Mouse (Mus musculus) splenic B cell, adult 2 months (primary cell): ENCODE measurements around the gene Gm45337.
"Not testable (repeated sequence)": the region's sequence is repeated elsewhere in the genome, so short reads cannot be mapped to it uniquely, and the experiment has no call there.

ENCODE experiments used
- DNase-seq: peaks from one replicate; pipeline ENCODE4 v3.0.0-alpha.2; 2011; ENCODE audit warnings: low read depth, low spot score
- H3K27me3 ChIP-seq: 2 replicates; pipeline ENCODE4 v1.6.1; 2012; ENCODE audit warnings: mild to moderate bottlenecking, low read length, moderate library complexity, mixed read lengths; ENCODE audit not compliant: control insufficient read depth, poor library complexity, insufficient read depth, severe bottlenecking
- H3K36me3 ChIP-seq: 2 replicates; pipeline ENCODE4 v1.6.1; 2012; ENCODE audit warnings: mild to moderate bottlenecking, low read length, moderate library complexity, mixed read lengths; ENCODE audit not compliant: control insufficient read depth, poor library complexity, insufficient read depth, severe bottlenecking

The Gm45337 gene

DNA sequence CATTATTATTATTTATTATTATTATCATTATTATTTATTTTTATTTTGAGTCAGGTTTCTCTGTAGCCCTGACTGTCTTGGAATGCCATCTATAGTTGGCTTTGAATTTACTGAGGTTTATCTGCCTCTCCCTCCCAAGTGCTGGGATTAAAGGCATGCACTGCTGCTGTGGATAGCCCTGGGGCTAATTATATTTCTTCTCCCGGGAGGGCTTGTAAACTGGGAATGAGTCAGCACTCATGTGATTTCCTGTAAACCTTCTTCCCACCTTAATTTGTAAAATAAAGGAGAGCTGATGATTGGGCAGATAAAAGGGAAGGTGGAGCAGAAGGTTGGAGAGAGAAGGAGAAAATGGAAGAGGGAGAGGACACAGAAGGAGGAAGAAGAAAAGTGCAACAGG, 3.7 kb downstream of the Gm45337 start:
- Histone ChIP-seq H3K36me3 (no peaks in the 10 kb centered on the region), H3K27me3 (no peaks in the 10 kb centered on the region)
- DNase-seq, result no peak

DNA sequence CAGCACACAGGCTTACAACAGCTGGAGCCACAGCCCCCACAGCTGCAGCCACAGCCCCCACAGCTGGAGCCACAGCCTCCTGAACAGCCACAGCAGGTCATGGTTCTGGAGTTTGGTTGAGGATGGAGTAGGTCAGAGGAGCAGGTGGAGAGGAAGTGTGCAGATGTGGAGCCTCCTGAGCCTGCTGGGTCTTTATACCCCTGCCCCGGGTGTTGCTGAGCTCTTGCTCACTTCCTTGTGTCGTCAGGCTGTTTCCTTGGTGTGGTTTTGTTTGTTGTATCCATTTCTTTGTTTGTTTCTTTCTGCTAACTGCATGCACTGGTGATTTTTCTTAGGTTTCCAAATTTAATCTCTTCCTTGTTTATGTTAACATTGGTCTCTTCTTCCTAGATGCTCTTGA, 8.5 kb downstream of the Gm45337 start, which contains the start of gene Gm39115:
Gm39115 (minus strand) TSS at position 101 of the 400 bp plus-strand sequence.
- H3K36me3 ChIP-seq, DNase-seq, H3K27me3 ChIP-seq: not testable (repeated sequence)

DNA sequence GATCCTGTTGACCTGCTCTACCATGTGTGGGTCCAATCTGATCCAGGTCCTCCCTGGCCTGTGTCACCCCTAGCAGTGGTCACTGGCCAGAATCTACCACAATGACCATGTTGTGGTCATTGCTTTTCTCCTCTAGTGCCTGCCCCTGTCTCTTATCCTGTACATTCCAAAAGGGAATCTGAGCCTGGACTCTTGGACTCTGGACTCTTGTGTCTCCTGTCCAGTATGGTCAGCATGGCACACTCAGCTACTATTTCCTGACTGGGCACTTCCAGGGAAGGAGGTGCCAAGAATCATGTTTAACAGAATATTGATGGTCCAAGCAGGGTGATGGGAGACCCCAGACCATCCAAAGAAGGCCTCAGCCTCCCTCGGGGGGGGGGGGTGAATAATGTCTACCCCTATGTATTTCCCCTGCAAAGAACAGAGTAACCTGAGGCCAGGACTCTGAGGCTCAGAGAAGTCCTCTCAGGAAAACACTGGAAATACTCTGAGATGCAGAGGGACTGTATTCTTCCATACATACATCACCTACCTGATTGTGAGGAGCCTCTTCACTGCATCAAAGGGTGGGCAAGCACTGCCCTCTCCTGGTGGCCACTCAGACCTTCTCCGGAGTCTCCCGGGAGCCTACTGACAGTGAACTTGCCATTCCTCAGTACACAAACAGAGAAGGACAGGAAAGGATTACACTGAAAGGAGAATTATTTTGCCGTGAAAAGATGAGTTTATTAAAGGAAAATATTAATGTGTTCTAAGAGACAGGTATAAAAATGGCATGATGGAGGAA, 10.0 kb downstream of the Gm45337 start:
- no peak for DNase-seq
- no peaks in the 10 kb centered on the region for H3K36me3 ChIP-seq

DNA sequence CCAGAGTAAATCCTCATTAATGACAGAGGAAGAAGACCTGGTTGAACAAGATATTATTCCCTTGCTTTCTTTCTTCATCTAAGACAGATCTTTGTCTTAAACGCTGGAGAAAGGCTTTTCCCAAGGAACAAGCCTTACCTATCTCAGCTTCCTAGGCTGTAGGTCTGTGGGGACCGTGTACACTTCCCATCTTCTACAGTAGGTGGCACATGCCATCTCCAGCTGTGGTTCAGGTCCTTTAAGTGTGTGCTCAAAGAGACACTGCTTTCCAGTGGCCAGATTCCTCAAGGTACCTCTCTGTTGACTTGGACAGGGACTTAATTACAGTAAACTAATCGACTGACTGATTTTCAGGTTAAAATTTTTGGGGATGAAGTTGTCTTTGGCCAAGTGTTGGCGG, 15.6 kb downstream of the Gm45337 start:
- Histone ChIP-seq H3K36me3 (no peaks in the 10 kb centered on the region), H3K27me3 (no peaks in the 10 kb centered on the region)
- DNase-seq, result no peak

More for the DNA sequence above, 10.0 kb downstream of the Gm45337 start:
- H3K27me3 ChIP-seq, result no peaks in the 10 kb centered on the region

DNA sequence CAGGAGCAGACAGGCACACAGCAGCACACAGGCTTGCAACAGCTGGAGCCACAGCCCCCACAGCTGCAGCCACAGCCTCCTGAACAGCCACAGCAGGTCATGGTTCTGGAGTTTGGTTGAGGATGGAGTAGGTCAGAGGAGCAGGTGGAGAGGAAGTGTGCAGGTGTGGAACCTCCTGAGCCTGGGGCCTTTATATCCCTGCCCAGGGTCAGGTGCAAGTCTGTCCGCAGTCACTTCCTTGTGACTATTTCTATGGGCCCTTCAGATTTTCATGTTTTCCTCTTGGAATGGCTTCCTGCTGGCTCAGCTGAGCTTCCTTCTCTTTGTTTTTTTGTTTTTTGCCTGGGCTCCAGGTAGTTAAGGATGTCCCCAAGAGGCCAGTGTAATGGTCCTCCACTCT, 23.8 kb downstream of the Gm45337 start, which contains the start of gene Gm45618:
Gm45618 (minus strand) TSS at position 101 of the 400 bp plus-strand sequence.
- H3K27me3 ChIP-seq, DNase-seq, H3K36me3 ChIP-seq: not testable (repeated sequence)

DNA sequence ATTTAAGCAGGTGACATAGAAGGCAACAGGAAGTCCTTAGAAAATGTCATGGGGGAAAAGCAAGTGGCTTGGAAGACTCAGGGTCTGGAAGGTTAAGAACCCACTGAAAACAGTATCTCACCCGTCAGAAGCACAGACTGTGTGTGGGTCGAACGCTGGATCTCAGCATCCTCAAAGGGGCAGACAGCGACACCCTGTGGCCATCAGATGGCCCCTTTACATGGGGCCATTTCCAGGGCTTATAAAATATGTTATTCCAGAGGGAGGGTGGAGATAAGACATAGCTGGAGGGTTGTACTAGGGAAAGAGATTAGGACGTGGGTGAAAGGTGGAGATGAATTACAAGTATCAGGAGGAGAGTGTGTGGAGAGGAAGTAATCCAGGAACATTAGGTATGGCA, 24.8 kb downstream of the Gm45337 start:
- H3K27me3 ChIP-seq, result no peaks in the 10 kb centered on the region
- H3K36me3 ChIP-seq, result no peaks in the 10 kb centered on the region
- DNase-seq, result peak; percentile 4

DNA sequence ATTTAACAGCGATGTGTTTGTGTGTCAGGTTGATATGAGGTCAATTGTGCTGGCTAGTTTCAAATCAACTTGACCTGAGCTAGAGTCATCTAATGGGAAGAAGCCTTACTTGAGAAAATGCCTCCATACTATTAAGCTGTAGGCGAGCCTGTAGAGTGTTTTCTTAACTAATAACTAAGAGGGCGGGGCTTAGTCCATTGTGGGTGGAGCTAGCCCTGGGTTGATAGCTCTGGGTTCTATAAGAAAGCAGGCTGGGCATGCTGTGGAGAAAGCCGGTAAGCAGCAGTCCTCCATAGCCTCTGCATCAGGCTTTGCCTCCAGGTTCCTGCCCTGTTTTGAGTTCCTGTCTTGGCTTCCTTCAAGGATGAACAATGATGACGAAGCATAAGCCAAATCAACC, 39.7 kb downstream of the Gm45337 start:
- Histone ChIP-seq H3K27me3 (no peaks in the 10 kb centered on the region; the same call in 1 of the 2 replicates), H3K36me3 (no peaks in the 10 kb centered on the region)
- no peak for DNase-seq

DNA sequence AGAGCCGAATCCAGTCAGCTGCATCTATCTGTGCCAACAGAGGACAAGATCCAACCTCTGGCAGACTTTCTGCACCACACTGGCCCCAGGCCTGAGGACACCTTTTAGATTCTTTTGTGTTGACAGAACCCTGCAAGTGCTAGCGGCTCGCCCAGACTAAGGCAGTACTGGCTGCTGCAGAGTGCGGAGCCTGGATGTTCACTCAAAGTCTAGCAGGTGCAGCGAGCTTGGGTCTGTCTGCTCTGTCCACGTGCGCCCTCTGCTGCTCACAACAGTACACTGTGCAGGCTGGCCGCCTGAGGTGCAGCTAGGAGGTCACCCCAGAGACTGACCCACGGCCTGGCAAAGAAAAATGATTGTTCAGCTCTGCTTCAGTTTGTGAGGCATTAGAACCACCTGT, 46.6 kb downstream of the Gm45337 start:
- peak; percentile 84 for DNase-seq
- H3K36me3 ChIP-seq, result no peaks in the 10 kb centered on the region

DNA sequence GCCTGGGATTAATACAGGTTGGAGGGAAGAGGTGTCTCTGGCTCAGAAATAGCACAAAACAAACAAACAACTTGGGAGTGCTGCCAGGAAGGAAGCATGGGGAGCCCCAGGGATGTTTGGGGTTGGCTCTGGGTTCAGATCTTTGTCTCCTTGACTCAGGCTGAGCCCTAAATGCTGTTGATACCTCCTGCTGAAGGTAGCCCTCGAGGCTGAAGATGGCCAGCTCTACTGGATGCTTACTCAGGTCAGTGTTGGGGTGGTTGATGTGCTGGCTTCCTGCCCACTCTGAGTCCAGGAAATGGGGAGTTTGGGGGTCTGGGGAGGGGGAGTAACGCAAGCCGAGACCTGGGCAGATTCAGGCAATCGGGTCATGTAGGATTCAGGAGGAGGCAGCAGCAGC, 47.7 kb downstream of the Gm45337 start:
- no peak for DNase-seq
- no peaks in the 10 kb centered on the region for H3K36me3 ChIP-seq
- H3K27me3 ChIP-seq, result no peaks in the 10 kb centered on the region

More for the DNA sequence above, 46.6 kb downstream of the Gm45337 start:
- no peaks in the 10 kb centered on the region for H3K27me3 ChIP-seq

DNA sequence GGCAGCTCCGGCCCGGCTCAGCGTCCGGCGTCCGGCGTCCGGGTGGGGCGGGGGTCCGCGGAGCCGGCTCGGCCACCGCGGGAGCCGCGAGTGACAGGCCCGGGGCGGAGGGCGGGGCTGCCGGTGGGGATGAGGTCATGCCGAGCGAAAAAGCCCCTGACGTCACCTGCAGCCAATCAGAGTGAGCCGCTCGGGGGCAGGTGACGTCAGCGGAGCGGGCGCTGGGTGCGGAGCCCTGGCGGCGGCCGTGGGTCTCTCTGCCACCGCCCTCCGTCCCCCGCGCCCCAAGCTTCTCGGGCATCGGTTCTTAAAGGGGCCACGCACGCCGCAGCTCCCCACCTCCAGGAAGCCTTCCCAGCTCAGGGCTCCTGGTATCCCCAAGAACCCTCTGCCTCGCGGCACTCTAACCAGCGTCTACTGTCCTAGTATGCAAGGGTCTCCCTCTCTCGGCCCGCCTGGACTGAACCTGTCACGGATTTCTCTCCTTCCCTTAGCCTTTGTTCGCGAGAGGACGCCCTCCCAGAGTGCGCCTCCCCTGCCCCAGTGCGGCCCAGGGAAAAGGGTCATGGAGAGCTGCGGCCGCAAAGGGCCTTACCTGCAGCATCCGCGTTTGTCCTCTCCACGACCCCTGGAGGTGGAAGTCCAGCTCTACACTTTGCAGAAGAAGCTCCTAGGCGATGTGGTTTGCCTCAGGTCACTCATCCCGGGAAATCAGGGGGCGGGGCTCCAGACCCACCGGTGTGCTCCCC, 49.0 kb downstream of the Gm45337 start, which contains the start of gene Dusp8:
Dusp8 (minus strand) TSS at position 661 of the 749 bp plus-strand sequence.
- peak; percentile 89 for DNase-seq
- H3K27me3 ChIP-seq, result no peaks in the 10 kb centered on the region
- no peaks in the 10 kb centered on the region for H3K36me3 ChIP-seq

DNA sequence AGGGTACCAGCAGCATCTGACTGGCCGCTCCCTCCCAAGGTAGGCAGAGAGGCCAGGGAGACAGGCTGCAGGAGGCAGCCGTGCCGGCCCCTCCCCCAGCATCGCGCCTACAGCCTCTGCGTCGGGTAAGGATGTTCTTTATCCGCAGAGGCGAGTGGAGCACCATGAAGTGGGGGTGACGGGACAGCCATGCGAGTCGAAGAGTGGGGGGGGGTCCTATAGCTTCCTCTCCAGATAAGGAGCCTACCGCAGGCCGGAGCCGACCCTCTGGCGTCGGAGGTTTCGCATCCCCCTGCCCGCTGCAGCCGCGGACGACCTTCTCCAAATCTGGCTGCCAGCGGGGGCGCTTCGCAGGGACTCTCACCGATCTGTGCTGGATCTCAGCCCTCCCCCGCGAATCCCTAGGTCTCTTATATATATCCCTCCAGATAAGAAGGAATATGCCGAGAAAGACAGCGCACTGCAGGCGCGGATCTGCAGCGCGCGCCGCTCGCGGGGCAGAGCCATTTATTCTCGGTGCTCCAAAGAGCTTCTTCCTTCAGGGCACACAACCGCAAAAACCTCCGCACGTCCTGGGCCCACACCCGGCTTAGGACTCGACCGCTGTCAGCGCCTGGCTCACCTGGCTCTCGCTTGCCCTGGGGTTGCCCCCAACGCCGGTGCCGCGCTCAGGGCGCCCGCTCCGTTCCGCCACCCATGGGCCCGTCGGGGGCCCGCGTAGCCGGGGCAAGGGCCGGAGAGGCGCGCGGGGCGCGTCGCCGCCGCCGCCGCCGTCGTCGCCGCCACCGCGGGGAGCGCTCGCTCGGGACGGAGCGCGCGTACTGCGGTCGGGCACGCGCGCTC, 49.9 kb downstream of the Gm45337 start:
- peak; percentile 36 for DNase-seq
- no peaks in the 10 kb centered on the region for H3K36me3 ChIP-seq
- no peaks in the 10 kb centered on the region for H3K27me3 ChIP-seq

DNA sequence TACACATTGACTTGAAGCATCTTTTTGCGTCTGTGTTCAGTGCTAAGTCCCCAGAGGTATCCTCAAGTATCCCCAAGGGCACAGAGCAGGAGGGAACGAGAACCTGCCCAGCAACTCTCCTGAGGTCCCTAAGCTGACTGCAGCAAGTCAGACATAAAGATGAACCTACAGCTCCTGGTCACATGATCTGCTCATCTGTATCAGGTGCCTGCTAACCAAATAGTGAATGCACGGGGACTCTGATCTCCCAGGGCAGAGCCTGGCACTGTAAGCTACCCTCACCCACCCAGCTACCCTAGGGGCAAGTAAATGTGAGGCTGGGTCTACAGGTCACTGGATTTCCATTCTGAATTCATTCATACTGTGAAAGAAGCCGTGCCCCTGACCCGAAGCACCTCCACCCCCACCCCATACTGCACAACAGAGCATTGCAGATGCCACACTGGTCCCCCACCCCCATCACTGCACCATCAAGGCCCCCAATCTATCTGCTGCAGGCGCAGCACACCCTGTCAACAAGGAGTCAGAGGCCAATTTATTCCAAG, 50.6 kb downstream of the Gm45337 start:
- H3K36me3 ChIP-seq, result no peaks in the 10 kb centered on the region
- peak; percentile 8 for DNase-seq
- H3K27me3 ChIP-seq, result no peaks in the 10 kb centered on the region
